Mouse (Mus musculus) lung, postnatal 36 days (tissue): ENCODE measurements around the gene Tmem207.

Experiments
- DNase-seq: peaks from one replicate; pipeline ENCODE4 v3.0.0; 2022; ENCODE audit warnings: mixed read lengths

Gene Tmem207

DNA sequence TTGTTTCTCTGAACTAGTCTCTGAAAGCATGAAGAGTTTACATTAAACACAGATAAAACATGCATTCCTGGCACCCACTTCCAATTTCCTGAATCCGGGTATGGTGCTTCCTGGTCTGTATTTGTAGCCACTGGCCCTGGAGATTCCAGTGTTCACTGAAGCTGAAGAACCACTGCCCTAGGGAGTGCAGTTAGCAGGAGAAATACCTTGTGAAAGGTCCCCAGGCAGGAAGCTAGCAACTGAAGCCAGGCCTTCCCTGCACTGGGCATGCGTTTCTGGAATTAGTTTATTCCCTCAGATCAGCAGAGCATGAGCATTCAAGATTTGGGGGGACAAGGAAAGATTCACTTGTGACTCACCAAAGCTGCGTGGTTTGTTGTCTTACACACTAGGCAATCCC, 72.4 kb downstream of the Tmem207 start:
- DNase-seq = no peak
